Mouse (Mus musculus) ES-Bruce4 (cell line): ENCODE results near the gene 1810049J17Rik.

ENCODE experiments used
- CTCF ChIP-seq: IDR thresholded peaks from one replicate; pipeline ENCODE4 v1.8.1; 2011; ENCODE audit warnings: low read depth, low read length
- EP300 ChIP-seq: IDR thresholded peaks from 2 replicates; pipeline ENCODE4 v1.6.1; 2011; ENCODE audit warnings: low read depth, low read length; ENCODE audit not compliant: insufficient read depth
- POLR2A ChIP-seq: IDR thresholded peaks from one replicate; pipeline ENCODE4 v1.8.1; 2011; ENCODE audit warnings: low read length; ENCODE audit not compliant: insufficient read depth

DNA sequence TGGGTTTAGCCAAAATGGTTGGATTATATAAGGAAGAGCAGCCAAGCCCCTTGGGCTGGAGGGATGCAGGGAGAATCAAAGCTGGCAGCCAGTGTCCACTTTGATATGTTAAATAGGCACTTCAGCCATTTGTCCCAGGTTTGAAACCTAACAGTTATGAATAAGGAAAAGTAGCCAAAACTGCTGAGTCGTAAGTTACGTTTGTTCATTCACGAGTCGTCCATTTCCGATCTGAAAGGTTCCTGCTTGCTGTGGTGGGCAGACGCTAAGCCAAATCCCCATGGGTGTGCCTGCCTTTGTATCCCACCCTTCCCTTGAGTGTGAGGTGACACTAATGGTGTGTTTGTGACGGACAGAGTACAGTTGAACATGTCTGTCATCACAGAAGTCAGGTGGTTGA is 10.2 kb downstream of the 1810049J17Rik start:
- TF ChIP-seq CTCF: no peak
- no peak for TF ChIP-seq EP300
- TF ChIP-seq POLR2A: no peak
